Mouse (Mus musculus): ENCODE results near the gene Trmt10a.
A peak's percentile ranks its signal among the peaks of the same experiment; 100 is the strongest.

The Trmt10a gene

DNA sequence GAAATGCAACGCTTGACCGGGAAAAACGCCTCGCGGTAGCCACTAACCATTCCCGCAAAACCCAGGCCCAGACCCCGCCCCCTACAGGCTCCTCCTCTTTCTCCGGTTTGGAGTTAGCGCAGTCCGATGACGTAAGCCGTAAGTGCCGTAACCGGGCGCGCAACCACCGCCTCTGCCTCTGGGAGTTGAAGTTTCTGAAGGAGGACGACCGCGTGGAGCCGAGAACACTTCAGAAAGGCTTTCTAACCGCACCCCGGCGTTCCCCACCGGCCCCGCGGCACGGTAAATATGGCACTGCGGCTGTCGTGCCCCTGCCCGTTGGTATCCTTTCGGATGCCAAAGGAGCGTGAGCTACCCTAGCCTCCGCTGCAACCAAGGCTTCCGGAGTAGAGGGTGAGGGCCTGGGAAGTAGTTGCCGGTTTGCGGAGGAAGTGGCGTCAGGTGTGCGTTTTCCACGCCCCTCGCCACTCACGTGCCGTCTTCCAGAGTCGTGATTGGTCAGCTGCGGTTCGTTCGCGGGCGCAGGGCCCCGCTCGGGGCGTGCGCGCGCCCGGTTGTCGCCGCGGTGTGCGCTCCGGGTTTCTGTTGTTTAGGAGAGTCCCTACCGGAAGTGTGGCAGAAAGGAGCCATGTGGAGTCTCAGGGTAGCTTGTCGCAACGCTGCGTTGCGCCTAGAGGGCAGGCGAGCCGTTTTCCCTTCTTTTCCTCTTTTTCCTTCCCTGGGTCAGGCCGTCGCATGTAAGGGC, at the start of gene Trmt10a:
Gene Trmt10a (plus strand): TSS at position 134 of the 745 bp plus-strand sequence.
- peak; percentile 100 for DNase-seq (ENCODE audit: low read depth, low spot score)

DNA sequence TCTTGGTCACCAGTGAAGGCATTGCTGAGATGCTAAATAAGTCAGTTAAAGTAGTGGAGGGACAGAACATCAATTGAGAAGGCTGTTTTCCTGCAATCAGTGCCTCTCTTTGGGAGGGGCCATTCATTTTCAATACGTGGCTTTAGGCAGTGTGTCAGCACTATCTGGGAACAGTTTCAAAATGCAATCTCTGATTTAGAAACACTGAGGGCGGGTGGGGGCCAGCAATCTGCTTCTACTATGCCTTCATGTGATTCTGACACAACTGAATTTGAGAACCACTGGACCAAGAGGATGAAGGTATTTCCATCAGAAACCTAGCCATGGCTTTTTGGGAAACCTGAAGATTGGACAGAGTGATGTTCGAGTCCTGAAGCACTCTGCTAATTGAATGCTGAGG, 47.9 kb upstream of the Trmt10a start:
- DNase-seq (ENCODE audit: low read depth, low spot score): peak; percentile 81

DNA sequence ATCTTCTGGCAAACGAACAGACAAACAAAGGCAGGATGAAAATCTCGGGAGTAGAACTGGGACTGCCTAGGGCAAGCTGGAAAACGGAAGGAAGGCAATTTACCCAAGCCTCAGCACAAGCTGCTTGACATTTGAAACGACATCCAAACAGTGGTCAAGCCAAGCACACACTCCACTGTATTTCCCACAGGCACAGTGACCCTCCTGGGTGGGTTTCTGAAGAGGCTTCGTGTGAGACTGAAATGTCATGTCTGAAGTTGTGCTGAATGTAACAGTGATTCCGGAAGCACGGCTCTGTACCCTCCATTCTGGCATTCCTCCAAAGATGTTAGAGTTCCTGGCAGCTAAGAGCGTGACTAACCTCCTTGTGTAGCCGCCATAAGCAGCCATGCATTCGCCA, 47.5 kb upstream of the Trmt10a start:
- DNase-seq (ENCODE audit: low read depth, low spot score): peak; percentile 59

DNA sequence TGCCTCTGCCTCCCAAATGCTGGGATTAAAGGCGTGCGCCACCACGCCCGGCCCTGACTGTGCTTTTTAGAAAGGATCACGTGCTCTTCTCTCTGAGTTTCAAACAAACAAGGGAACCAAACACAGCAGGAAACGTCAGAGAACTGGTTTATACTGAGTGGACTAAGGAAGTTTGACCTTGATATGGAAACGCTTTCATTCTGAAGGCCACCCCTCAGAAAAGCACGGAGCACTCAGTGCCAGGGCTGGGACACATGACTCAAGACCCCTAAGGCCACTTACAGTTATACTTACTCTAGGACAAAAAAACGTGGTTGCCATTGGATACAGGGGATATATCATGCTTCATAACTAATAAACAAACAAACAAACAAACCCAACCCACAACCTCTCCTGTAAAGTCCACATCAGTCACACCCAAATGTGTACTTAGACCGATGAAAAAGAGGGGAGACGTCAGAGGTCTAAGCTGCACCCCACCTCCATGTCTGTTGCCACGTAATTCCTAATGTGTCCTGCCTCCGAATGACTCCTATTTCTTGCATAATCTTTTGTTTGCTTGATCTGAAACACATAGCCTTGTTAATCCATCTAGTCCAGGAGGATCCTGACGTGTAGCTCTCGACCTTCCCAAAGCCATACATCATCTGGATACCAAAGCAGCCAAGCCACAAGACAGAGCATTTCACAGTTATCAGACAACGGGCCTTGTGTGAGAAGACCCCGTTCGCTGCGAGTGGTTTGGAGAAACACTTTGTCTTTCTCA, 46.8 kb upstream of the Trmt10a start:
- DNase-seq (ENCODE audit: low read depth, low spot score): no peak

DNA sequence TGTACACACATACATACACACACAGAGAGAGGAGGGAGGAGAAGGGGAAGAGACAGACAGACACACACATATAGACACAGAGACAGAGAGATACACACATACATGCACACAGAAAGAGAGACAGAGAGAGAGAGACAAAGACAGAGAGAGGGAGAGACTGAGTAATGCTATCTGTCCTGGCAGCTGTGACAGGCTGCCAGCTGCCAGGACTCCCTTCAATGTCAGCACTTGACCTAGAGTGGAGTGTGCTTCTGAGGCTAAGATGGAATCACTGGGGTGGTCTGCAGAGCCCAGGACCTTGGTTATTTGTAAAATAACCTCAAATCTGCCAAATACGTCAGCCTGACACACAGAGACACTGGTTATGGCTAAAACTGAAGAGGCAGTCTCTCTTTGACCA, 45.5 kb upstream of the Trmt10a start:
- DNase-seq (ENCODE audit: low read depth, low spot score): no peak

DNA sequence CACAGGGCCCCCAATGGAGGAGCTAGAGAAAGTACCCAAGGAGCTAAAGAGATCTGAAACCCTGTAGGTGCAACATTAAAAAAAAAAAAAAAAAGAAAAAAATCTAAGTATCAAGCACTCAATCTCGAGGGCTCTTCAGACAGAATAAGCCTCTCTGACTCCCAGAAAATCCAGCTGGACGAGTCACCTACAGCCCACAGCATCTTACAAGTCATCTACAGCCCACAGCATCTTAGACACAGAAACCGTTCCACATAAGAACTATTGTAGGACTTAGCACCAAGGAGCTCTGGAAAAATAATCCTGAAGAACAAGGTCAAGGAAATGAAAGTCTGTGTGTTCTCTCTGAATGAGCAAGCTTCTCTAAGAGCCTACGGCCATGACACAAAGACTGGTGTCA, 41.3 kb upstream of the Trmt10a start:
- DNase-seq (ENCODE audit: low read depth, low spot score): no peak

DNA sequence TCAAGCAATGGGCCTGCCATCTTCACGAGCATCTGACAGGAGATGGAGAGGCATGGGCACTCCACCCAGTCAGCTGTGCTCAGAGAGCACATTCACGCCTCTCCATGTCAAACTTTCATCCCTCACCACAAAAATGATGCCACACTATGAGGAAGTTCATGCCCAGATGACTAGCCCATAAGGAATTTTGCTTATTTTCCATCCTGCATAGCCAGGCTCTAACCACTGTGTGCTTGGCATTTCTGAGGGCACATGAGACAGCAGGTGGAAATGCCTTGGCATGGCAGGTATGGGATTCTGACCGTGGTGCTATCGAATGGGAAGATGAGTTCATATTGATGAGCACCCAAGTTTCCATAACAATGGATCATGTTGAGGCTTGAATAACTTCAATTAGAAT, 39.6 kb upstream of the Trmt10a start:
- DNase-seq (ENCODE audit: low read depth, low spot score): no peak

DNA sequence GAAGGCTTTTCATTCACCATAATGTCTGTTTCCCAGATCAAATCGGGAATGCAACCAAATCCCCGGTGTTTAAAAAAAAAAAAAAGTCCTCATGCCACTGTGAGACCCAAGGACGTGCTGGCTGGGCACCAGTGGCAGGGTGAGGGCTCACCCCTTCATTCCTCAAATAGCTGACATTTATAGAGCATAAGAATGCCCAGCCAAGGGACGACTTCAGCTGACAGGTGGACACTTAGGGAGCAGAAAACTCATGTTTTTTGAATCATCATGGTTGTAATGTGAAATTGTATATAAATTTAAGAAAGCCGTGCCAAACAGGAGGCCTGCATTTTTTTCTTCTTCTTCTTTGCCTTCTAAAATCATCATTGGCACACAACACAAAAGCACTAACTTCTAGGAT, 38.2 kb upstream of the Trmt10a start:
- no peak for DNase-seq (ENCODE audit: low read depth, low spot score)

DNA sequence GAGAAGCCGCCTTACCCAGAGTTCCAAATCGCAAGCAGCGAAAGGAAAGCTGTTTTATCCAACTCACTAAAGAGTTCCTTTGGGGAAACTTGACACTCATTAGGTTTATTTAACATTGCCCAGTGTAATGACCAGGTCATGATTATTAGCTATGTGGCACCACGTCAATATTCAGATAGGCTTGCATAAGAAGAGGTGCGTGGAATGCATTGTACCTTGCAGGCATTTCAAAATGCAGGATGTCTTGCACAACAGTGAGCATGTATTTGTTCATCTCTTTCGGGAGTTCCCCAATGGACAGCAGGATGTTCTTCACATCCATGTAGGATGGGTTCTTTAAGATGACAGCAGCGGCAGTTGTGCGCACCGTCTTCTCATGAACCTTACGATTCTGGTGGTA, 36.4 kb upstream of the Trmt10a start:
- DNase-seq (ENCODE audit: low read depth, low spot score): no peak

DNA sequence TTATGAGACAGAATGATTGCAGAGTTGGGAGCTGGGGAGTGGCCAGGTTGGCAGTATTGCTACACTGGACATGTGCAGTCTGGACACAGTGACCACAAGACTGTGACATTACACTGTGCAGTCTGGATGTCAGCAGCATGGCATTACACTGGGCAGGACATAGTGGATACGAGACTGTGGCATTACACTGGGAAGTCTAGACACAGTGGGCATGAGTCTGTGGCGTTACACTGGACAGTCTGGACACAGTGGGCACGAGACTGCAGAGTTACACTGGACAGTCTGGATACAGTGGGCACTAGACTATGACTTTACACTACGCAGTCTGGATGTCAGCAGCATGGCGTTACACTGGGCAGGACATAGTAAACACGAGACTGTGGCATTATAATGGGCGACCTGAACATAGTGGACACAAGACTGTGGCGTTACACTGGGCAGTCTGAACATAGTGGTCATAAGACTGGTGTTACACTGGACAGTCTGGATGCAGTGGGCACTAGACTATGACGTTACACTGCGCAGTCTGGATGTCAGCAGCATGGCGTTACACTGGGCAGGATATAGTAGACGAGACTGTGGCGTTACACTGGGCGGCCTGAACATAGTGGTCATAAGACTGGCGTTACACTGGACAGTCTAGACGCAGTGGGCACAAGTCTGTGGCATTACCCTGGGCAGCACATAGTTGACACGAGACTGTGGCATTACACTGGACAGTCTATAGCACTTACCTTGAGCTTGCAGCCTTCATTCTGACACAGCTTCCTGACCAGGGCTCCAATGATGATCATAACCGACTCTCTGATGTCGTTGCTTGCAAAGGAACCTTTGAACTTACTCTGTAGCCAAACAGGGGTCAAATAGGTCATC, 32.1 kb upstream of the Trmt10a start:
- DNase-seq (ENCODE audit: low read depth, low spot score): no peak

DNA sequence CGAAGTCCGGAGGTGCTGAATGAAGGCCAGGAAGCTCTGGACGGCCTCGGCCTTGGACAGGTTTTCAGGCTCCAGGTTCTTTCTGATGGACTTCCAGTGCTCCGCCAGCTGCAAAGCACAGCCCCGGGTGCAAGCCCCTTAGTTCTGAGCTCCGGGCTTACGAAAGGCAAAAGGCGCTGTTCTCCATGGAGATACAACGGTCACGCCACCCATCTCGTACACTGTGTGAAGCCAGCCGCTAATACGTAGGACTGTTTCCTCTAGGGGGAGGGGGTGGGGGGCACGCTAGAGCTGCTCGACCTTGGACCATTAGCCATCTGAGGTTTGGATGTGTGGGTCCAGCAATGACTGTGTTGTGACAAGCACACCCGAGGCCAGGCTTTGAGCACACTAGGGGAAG, 29.1 kb upstream of the Trmt10a start:
- DNase-seq (ENCODE audit: low read depth, low spot score): no peak

DNA sequence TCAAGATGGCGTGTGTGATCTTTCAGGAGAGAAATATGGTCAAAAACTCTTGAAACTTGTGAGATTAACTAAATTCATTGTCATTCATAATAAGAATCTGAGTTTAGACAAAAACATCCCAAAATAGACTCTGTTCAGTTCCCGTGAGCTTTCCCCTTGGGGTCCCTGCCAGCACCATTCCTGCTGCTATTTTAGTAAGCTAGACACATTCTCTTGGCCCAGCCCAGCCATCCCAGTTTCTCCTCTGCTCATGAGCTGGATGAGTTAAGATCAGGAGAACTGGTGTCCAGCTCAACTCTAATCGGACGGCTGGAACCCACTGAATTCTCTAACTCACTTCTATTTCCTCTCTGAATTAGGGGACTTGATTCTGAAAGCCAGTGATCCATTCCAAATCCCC, 26.4 kb upstream of the Trmt10a start:
- DNase-seq (ENCODE audit: low read depth, low spot score): no peak

DNA sequence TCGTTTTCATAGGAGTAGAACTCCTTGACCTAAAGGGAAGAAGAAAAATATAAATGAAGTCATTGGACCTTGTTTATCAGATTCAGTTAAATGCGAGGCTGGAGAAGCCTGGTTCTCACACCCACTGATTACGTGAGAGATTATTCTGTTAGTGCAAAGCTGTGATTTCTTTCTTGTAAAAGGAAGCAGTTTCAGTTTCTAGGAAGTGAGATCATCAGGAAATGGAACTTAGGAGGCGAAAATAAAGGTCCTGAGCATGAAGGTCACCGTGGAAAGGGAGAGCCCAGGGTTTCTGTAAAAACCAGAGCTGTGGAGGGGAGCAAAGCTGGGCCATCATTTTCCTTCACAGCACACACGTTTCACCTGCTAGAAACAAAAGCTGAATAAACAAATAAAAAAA, 24.9 kb upstream of the Trmt10a start:
- DNase-seq (ENCODE audit: low read depth, low spot score): no peak

DNA sequence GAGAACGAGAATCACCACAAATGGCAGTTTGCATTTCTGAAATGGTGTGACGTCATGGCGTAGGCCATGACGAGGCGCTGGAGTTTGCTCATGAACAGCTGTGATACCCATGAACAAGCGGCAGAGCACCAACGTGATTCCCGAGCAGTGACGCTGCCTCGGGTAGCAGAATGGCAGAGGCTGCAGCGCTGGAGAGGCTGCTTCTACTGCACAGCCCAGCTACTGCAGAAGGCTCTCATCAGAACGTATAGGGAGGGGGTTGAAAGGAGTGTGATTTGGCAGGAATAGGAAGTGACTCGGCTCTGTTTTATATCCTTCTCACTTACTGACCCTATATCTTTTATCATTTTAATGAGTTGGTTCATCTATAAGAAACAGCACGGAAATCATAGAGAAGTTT, 24.4 kb upstream of the Trmt10a start:
- DNase-seq (ENCODE audit: low read depth, low spot score): peak; percentile 27

DNA sequence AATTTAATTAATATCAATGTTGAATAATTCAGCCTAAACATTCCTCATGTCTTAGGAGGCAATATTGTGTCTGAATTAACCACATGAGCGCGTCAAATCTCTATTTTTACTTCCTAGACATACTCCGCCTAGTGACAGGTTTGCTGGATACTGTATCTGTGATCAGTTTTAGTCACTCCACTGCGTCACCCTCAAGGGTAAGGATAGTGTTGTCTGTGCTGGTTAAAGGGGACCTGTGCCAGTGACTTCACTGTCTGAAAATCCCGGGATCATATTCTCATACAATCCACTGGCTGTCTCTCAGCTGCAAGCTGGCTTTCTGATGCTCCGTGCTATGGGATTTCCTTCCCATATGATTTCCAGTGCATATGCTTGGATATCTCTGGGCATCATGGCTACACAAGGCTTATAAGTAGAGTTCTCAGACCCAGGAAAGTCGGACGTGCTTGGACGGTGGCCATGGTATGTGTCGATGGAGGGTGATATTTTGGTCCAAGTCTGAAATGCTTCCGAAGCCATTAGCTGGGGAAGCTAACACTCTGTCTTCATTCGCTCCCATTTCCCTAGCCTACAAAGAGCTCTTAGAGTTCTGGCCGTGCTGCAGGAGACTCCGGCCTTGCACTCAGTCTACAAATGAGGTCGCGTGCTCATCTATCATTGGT, 23.7 kb upstream of the Trmt10a start:
- DNase-seq (ENCODE audit: low read depth, low spot score): no peak

DNA sequence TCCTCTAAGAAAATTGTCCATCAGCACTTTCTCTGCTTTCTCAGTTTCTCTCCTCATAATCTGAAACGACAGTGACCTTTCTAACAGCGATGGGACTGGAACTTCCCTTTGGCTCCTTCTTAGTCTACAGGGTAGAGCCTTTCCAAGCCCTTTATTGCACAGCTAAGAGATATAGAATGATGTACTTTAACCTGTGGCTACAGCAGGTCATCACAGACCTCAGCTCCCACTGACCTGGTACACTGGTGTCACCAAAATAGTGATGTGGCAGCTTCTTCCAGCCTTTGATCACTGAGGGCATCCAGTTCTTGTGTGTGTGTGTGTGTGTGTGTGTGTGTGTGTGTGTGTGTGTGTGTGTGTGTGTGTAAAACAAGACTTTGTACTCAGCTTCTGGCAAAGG, 21.8 kb upstream of the Trmt10a start:
- DNase-seq (ENCODE audit: low read depth, low spot score): no peak

DNA sequence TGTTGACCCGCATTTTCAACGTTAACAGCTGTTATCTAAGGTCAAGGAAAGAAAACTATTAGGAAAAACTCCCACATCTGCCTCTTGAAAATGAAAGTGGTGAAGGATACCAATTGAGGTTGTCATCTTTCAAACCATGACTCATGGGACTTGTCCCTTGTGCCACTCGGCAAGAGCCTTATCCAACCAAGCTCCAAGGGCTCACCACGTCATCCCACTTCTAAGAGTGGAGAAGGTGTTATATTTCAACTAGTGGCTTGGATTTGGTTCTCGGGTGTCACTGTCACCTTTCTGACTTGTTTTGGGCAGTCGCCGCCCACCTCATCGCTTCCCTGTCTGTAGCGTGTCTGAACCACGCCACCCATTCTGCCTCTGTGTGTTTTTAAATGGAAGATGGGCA, 19.4 kb upstream of the Trmt10a start:
- no peak for DNase-seq (ENCODE audit: low read depth, low spot score)

DNA sequence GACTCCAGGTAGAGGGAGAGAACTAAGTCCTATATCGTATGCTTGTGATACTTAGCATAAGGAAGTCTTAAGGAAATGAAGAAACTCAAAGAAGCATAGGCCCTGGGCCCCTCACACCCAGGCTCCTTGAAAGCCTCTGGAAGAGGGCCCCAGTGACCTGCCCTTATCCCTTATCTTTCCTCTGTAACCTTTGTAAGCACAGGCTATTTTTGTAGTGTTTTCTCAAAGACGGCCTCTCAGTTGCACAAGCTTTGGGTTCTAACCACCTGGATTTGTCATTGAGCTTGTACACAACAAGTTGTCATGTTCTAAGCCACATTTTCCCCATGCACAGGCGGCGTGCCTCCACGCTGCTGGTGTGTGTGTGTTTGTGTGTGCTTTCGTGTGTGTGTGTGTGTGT, 14.1 kb upstream of the Trmt10a start:
- DNase-seq (ENCODE audit: low read depth, low spot score): no peak

DNA sequence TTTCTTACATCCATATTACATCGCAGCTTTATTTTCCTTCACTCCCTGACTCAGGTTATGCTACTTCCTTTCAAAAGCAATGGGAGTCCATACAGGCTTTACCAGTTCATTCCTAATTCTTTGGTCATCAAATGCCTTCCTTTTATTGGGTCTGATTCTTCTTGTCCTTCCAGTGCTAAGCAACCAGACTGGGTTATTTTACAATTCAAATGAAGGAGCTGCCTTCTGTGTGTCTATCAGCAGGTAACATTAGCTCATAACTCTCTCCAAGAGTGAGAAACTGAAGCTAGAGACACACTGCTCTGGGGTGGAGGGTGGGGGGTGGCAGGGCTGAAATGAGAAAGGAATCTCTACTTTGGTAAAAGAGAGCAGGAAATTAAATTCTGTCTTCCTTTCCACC, 12.6 kb upstream of the Trmt10a start:
- DNase-seq (ENCODE audit: low read depth, low spot score): no peak

DNA sequence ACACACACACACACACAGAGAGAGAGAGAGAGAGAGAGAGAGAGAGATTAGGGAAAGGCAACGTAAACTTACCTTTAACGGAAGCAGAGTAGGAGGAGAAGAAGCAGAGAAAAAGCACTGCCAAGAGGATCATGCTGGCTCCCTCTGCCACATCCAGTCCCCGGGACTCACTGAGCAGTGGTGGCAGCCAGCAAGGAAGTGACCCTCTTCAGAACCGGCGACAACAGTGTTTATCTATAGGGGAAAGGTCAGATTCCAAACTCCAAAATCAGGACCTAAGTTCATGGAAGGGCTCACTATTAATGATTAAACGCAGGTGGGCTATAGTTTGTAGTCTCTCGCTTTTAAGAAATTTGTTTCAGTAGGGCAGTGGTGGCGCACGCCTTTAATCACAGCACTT, 12.1 kb upstream of the Trmt10a start:
- no peak for DNase-seq (ENCODE audit: low read depth, low spot score)

DNA sequence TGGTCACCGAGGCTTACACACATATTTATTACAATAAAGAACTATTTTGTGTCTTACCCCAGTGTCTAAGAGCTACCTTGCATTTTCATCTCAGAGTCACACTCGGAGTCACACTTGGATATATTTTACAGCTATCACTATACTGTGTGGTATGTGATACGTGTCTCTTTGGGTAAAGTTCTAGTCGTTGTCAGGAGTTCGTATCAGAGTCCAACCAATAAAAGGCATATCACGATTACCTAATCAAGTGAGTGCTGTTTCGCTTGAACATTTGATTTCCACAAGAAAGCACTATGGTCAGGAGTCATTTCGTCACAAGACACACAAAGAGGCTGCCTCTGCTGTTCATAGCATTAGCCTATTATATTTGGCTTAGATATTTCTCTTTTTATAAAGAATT, 9.8 kb upstream of the Trmt10a start:
- DNase-seq (ENCODE audit: low read depth, low spot score): no peak

DNA sequence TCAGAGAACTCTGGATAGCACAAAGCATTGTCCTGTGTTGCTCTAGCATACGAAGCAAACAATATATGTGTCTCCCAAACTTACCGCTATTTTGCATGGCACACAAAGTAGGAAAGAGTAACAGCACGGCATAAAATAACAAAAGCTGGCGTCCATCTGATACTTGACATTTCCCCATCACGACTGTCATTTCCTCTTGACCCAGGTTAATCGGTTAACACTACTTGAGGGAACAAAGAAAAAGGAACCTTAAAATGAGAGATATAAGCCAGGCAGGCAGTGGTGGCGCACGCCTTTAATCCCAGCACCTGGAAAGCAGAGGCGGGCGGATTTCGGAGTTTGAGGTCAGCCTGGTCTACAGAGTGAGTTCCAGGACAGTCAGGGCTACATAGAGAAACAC, 9.3 kb upstream of the Trmt10a start:
- DNase-seq (ENCODE audit: low read depth, low spot score): no peak

All from brain, adult 2 months (tissue).